In the genomic region with DNA sequence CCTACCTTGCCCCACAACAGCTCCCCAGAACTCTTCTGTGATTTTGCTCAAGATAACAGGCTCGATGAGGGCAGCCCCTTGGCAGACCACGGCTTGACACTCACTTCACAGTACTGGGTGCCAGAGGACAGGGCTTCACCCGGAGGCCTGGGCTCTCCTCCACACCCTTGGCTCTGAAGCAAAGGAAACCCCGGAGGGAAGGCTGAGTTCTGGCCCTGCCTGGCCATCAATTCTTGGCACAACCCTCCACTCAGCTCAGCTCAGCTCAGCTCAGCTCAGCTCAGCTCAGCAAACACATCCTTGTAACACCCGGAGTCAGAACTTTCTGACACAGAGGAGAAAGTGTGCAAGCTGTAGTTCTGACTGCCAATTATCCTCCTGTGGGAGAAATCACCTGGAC, we compare ENCODE assay signal across 8 mouse cellular contexts. TPM values are rescaled to one million over a fixed set of nuclear protein-coding genes. Genes with fewer than 3 reads are reported as not detected.
DNase-seq lines count a peak whose midpoint lies in the region; ATAC-seq and TF ChIP-seq lines count a peak whose summit lies in the region.

No protein-coding gene starts in this region.

- no peak overlapping the region for H3K4me2 ChIP-seq in intestine, embryonic 15.5 days (replicated peaks)
- H3K4me2 ChIP-seq in intestine, embryonic 16.5 days (ENCODE audit: low read depth, low read length), result no peak overlapping the region
- no peak overlapping the region for H3K4me2 ChIP-seq in heart, embryonic 16.5 days (ENCODE audit: low read depth, low read length)
- H3K4me2 ChIP-seq in limb, embryonic 15.5 days, result no peak overlapping the region; the same call in 1 of the 2 replicates
- no peak overlapping the region for H3K4me2 ChIP-seq in stomach, postnatal 0 days (replicated peaks; ENCODE audit: low read depth)

- no peak for DNase-seq in forebrain, embryonic 10.5 days (ENCODE audit: extremely low spot score, low spot score)
- DNase-seq in stomach, postnatal 0 days (ENCODE audit: low spot score), result no peak
- no peak for DNase-seq in right cerebral cortex, postnatal 25 days
- DNase-seq in frontal cortex, adult 2 months (ENCODE audit: extremely low spot score in 1 of 2, low spot score in 1 of 2), result no peak

- ATAC-seq in intestine, embryonic 15.5 days, result peak; percentile 19; the same call in 1 of the 2 replicates
- no peak for ATAC-seq in intestine, embryonic 16.5 days
- peak; percentile 41; the same call in 1 of the 2 replicates for ATAC-seq in heart, embryonic 16.5 days (replicated peaks; ENCODE audit: extremely low read depth, insufficient read depth, low FRiP score)
- ATAC-seq in limb, embryonic 15.5 days (ENCODE audit: insufficient number of reproducible peaks, low FRiP score, low TSS enrichment, low read depth), result peak; percentile 48; the same call in 1 of the 2 replicates
- peak; percentile 19; the same call in 1 of the 2 replicates for ATAC-seq in stomach, postnatal 0 days (ENCODE audit: low FRiP score, low TSS enrichment)

- no peak for TF ChIP-seq CTCF in stomach, postnatal 0 days (IDR thresholded peaks at IDR 0.05; ENCODE audit: low read depth)

- H3K36me3 ChIP-seq in intestine, embryonic 15.5 days, result no peaks in the 10 kb centered on the region
- H3K36me3 ChIP-seq in intestine, embryonic 16.5 days (ENCODE audit: control insufficient read depth, insufficient read depth, low read length), result no peaks in the 10 kb centered on the region
- peaks cover 14% of the 10 kb centered on the region for H3K36me3 ChIP-seq in forebrain, embryonic 10.5 days (replicated peaks)
- no peaks in the 10 kb centered on the region for H3K36me3 ChIP-seq in heart, embryonic 16.5 days (ENCODE audit: control insufficient read depth, insufficient read depth)
- no peaks in the 10 kb centered on the region for H3K36me3 ChIP-seq in limb, embryonic 15.5 days
- H3K36me3 ChIP-seq in stomach, postnatal 0 days (ENCODE audit: control insufficient read depth, insufficient read depth, low read length), result no peaks in the 10 kb centered on the region

- WGBS in intestine, embryonic 15.5 days, result 48% methylated on average over 5 of the region's 5 CpGs
- 36% methylated on average over 5 of the region's 5 CpGs for WGBS in intestine, embryonic 16.5 days
- 86% methylated on average over 5 of the region's 5 CpGs for WGBS in forebrain, embryonic 10.5 days
- 13% methylated on average over 5 of the region's 5 CpGs for whole genome bisulfite sequencing in heart, embryonic 16.5 days
- 13% methylated on average over 5 of the region's 5 CpGs for WGBS in limb, embryonic 15.5 days
- 23% methylated on average over 5 of the region's 5 CpGs for WGBS in stomach, postnatal 0 days

- H3K27ac ChIP-seq in intestine, embryonic 15.5 days, result no peak overlapping the region
- H3K27ac ChIP-seq in intestine, embryonic 16.5 days (ENCODE audit: low read length), result no peak overlapping the region
- H3K27ac ChIP-seq in forebrain, embryonic 10.5 days, result peak overlapping the region; percentile 72
- peak overlapping the region; percentile 52 for H3K27ac ChIP-seq in heart, embryonic 16.5 days (ENCODE audit: low read length)
- peak overlapping the region; percentile 83 for H3K27ac ChIP-seq in limb, embryonic 15.5 days
- H3K27ac ChIP-seq in stomach, postnatal 0 days (replicated peaks), result peak overlapping the region; percentile 58

- H3K27me3 ChIP-seq in intestine, embryonic 15.5 days (replicated peaks), result no peaks in the 10 kb centered on the region
- H3K27me3 ChIP-seq in intestine, embryonic 16.5 days (replicated peaks; ENCODE audit: control insufficient read depth, insufficient read depth, low read length), result no peaks in the 10 kb centered on the region
- no peaks in the 10 kb centered on the region for H3K27me3 ChIP-seq in forebrain, embryonic 10.5 days (ENCODE audit: poor library complexity, severe bottlenecking)
- H3K27me3 ChIP-seq in heart, embryonic 16.5 days (ENCODE audit: control insufficient read depth, insufficient read depth, low read length), result no peaks in the 10 kb centered on the region
- H3K27me3 ChIP-seq in limb, embryonic 15.5 days, result no peaks in the 10 kb centered on the region
- H3K27me3 ChIP-seq in stomach, postnatal 0 days (ENCODE audit: control insufficient read depth, insufficient read depth, low read length), result no peaks in the 10 kb centered on the region

- H3K9ac ChIP-seq in intestine, embryonic 15.5 days, result no peak overlapping the region
- H3K9ac ChIP-seq in intestine, embryonic 16.5 days (ENCODE audit: low read depth, low read length), result no peak overlapping the region
- peak overlapping the region; percentile 46; the same call in 1 of the 2 replicates for H3K9ac ChIP-seq in heart, embryonic 16.5 days (ENCODE audit: low read length)
- no peak overlapping the region for H3K9ac ChIP-seq in limb, embryonic 15.5 days
- H3K9ac ChIP-seq in stomach, postnatal 0 days (ENCODE audit: low read length), result no peak overlapping the region

- H3K9me3 ChIP-seq in intestine, embryonic 15.5 days, result no peaks in the 10 kb centered on the region
- H3K9me3 ChIP-seq in intestine, embryonic 16.5 days (ENCODE audit: control insufficient read depth, low read length), result no peaks in the 10 kb centered on the region
- no peaks in the 10 kb centered on the region for H3K9me3 ChIP-seq in forebrain, embryonic 10.5 days
- H3K9me3 ChIP-seq in heart, embryonic 16.5 days (replicated peaks; ENCODE audit: control insufficient read depth, low read length), result no peaks in the 10 kb centered on the region
- H3K9me3 ChIP-seq in limb, embryonic 15.5 days, result no peaks in the 10 kb centered on the region
- no peaks in the 10 kb centered on the region for H3K9me3 ChIP-seq in stomach, postnatal 0 days (ENCODE audit: control insufficient read depth, low read length)

- no peak overlapping the region for H3K4me3 ChIP-seq in intestine, embryonic 15.5 days (replicated peaks)
- no peak overlapping the region for H3K4me3 ChIP-seq in intestine, embryonic 16.5 days (ENCODE audit: low read length)
- H3K4me3 ChIP-seq in forebrain, embryonic 10.5 days, result no peak overlapping the region
- no peak overlapping the region for H3K4me3 ChIP-seq in heart, embryonic 16.5 days (ENCODE audit: low read length)
- H3K4me3 ChIP-seq in limb, embryonic 15.5 days, result no peak overlapping the region
- H3K4me3 ChIP-seq in stomach, postnatal 0 days (ENCODE audit: low read depth, low read length), result no peak overlapping the region

- H3K4me1 ChIP-seq in intestine, embryonic 15.5 days (replicated peaks), result peaks cover 55% of the 10 kb centered on the region
- H3K4me1 ChIP-seq in intestine, embryonic 16.5 days (ENCODE audit: control insufficient read depth, insufficient read depth, low read length), result peaks cover 56% of the 10 kb centered on the region
- peaks cover 74% of the 10 kb centered on the region for H3K4me1 ChIP-seq in forebrain, embryonic 10.5 days
- H3K4me1 ChIP-seq in heart, embryonic 16.5 days (ENCODE audit: control insufficient read depth, insufficient read depth, low read length), result peaks cover 74% of the 10 kb centered on the region
- peaks cover 86% of the 10 kb centered on the region for H3K4me1 ChIP-seq in limb, embryonic 15.5 days
- peaks cover 22% of the 10 kb centered on the region for H3K4me1 ChIP-seq in stomach, postnatal 0 days (replicated peaks; ENCODE audit: control insufficient read depth, insufficient read depth)

- TF ChIP-seq EP300 in stomach, postnatal 0 days (optimal IDR thresholded peaks at IDR 0.05), result no peak

RNA-seq across cellular contexts. Expression of a gene that starts 30.3 kb away (rescaled TPM):
- 19.9 and 20.0 TPM in 2 replicates for polyA plus RNA-seq in intestine, embryonic 15.5 days (2015; fragmentation: Nextera tagmentation; extraction: Ambion mirVana)
- polyA plus RNA-seq in intestine, embryonic 16.5 days (2015; fragmentation: Nextera tagmentation; extraction: Ambion mirVana), result 13.1 and 14.4 TPM in 2 replicates
- polyA plus RNA-seq in forebrain, embryonic 10.5 days (2016; fragmentation: Nextera tagmentation; extraction: Ambion mirVana), result 15.7 and 17.8 TPM in 2 replicates
- 17.6 and 19.1 TPM in 2 replicates for polyA plus RNA-seq in heart, embryonic 16.5 days (2015; fragmentation: Nextera tagmentation; extraction: Ambion mirVana)
- 32.7 and 34.1 TPM in 2 replicates for polyA plus RNA-seq in limb, embryonic 15.5 days (2015; fragmentation: Nextera tagmentation; extraction: Ambion mirVana)
- 11.1 and 12.1 TPM in 2 replicates for polyA plus RNA-seq in stomach, postnatal 0 days (2015; fragmentation: Nextera tagmentation; extraction: Ambion mirVana)
- 115 and 145 TPM in 2 replicates for polyA plus RNA-seq in frontal cortex, adult 2 months (2012; rRNA removed)

Comparison
In these comparisons a context has a peak if more than half of its experiments do, and no peak if none do; other contexts are left out.
1. H3K27ac ChIP-seq: peak in forebrain, embryonic 10.5 days (single experiment), heart, embryonic 16.5 days (single experiment), limb, embryonic 15.5 days (single experiment) and stomach, postnatal 0 days (single experiment); none in intestine, embryonic 15.5 days (single experiment) and intestine, embryonic 16.5 days (single experiment).